In the genomic region with DNA sequence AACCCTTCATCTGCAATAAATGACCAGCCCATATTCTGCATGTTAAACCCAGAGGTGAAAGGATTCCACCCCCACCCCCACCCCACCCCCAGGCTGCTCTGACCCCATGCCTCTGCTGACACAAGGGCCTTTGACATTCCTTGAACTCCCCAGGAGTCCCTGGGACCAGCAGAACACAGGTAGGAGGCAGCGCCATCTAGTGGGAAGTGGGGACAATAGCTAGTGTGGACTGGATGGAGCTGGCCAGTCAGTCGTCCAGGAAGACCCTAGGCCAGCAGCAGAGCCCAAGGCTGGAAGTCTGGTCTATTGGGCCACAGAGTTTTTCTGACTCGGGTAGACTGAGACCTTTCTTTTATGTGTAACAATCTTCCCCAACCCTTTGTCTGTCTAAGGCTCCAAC, we compare ENCODE assay signal across 9 mouse cellular contexts.
DNase-seq lines count a peak whose midpoint lies in the region; ATAC-seq and TF ChIP-seq lines count a peak whose summit lies in the region.
"Had no signal": no experiment of that assay in that cellular context is flagged by ENCODE, and none has a peak within 500 bp of the region (broad histone marks: within the 10 kb centered on the region; RNA-seq: fewer than 3 reads in every experiment).

No protein-coding gene starts in this region.

- no peak overlapping the region for H3K4me2 ChIP-seq in forebrain, embryonic 11.5 days (ENCODE audit: low read depth, low read length, severe bottlenecking)
- no peak overlapping the region for H3K4me2 ChIP-seq in forebrain, embryonic 13.5 days
- H3K4me2 ChIP-seq: heart, embryonic 15.5 days had no signal

- H3K4me3 ChIP-seq in forebrain, embryonic 11.5 days (ENCODE audit: low read depth, low read length) = no peak overlapping the region
- no peak overlapping the region for H3K4me3 ChIP-seq in forebrain, embryonic 13.5 days
- H3K4me3 ChIP-seq in ES-E14 (ENCODE audit: insufficient read depth in 1 of 2, low read depth in 1 of 2, low read length in 2 of 2, poor library complexity in 1 of 2, severe bottlenecking in 1 of 2) = no peak overlapping the region
- H3K4me3 ChIP-seq: heart, embryonic 15.5 days had no signal

- no peak overlapping the region for H3K9ac ChIP-seq in forebrain, embryonic 11.5 days (ENCODE audit: low read length)
- no peak overlapping the region for H3K9ac ChIP-seq in forebrain, embryonic 13.5 days
- no peak overlapping the region for H3K9ac ChIP-seq in ES-E14 (ENCODE audit: insufficient read depth, low read depth, low read length, poor library complexity, severe bottlenecking)
- H3K9ac ChIP-seq: heart, embryonic 15.5 days had no signal

- in situ Hi-C loops in ES-E14 (cut with MboI; ENCODE audit: low sequenced_read_pairs in 2 of 2, unreplicated experiment in 2 of 2) = no loop called here

- no peaks in the 10 kb centered on the region for H3K9me3 ChIP-seq in forebrain, embryonic 11.5 days (ENCODE audit: control insufficient read depth, low read length)
- H3K9me3 ChIP-seq in forebrain, embryonic 13.5 days (replicated peaks) = no peaks in the 10 kb centered on the region
- no peaks in the 10 kb centered on the region for H3K9me3 ChIP-seq in ES-E14 (ENCODE audit: control insufficient read depth, insufficient read depth, low read depth, low read length)
- H3K9me3 ChIP-seq: heart, embryonic 15.5 days had no signal

- no peak for ATAC-seq in forebrain, embryonic 11.5 days (replicated peaks; ENCODE audit: low FRiP score)
- ATAC-seq in forebrain, embryonic 13.5 days = no peak

- H3K4me1 ChIP-seq in forebrain, embryonic 11.5 days (replicated peaks; ENCODE audit: control insufficient read depth, insufficient read depth, low read length) = peaks cover 6% of the 10 kb centered on the region; the same call in 1 of the 2 replicates
- peaks cover 22% of the 10 kb centered on the region for H3K4me1 ChIP-seq in forebrain, embryonic 13.5 days
- H3K4me1 ChIP-seq in ES-E14 (ENCODE audit: control insufficient read depth in 2 of 2, insufficient read depth in 2 of 2, low read length in 2 of 2, poor library complexity in 1 of 2) = peaks cover 0 to 5% of the 10 kb centered on the region in 2 experiments; a peak in 1 of 4 replicates

- WGBS in forebrain, embryonic 11.5 days = 15% methylated on average over 3 of the region's 3 CpGs
- 21% methylated on average over 3 of the region's 3 CpGs for WGBS in forebrain, embryonic 13.5 days

- no peaks in the 10 kb centered on the region for H3K27me3 ChIP-seq in forebrain, embryonic 11.5 days (ENCODE audit: control insufficient read depth, insufficient read depth, low read length)
- no peaks in the 10 kb centered on the region for H3K27me3 ChIP-seq in forebrain, embryonic 13.5 days

- no peaks in the 10 kb centered on the region for H3K36me3 ChIP-seq in forebrain, embryonic 11.5 days (ENCODE audit: control insufficient read depth, insufficient read depth, low read length)
- H3K36me3 ChIP-seq in forebrain, embryonic 13.5 days (ENCODE audit: poor library complexity, severe bottlenecking) = no peaks in the 10 kb centered on the region
- no peaks in the 10 kb centered on the region for H3K36me3 ChIP-seq in ES-E14 (ENCODE audit: control insufficient read depth, insufficient read depth, low read length, poor library complexity, severe bottlenecking)
- H3K36me3 ChIP-seq: heart, embryonic 15.5 days had no signal

- no peak overlapping the region for H3K27ac ChIP-seq in forebrain, embryonic 11.5 days (ENCODE audit: low read depth, low read length)
- no peak overlapping the region for H3K27ac ChIP-seq in forebrain, embryonic 13.5 days
- H3K27ac ChIP-seq in ES-E14 (ENCODE audit: insufficient read depth, low read depth, low read length, poor library complexity, severe bottlenecking) = no peak overlapping the region
- H3K27ac ChIP-seq: heart, embryonic 15.5 days had no signal

- peak; percentile 72 for DNase-seq in forebrain, embryonic 11.5 days (ENCODE audit: low spot score)
- peak; percentile 51 for DNase-seq in ES-E14 (ENCODE audit: low read depth, low spot score)
- DNase-seq in cerebellum, adult 11 months = peak; percentile 68
- peak; percentile 23 for DNase-seq in gastrocnemius, postnatal 25 days
- DNase-seq in kidney, postnatal 36 days = peak; percentile 60 to 83
- peak; percentile 72 for DNase-seq in lung, postnatal 10 days
- peak; percentile 39 for DNase-seq in skeletal muscle tissue, adult 2 months (ENCODE audit: low read depth, low spot score)

TF ChIP-seq in ES-E14, 5 proteins besides CTCF, POLR2A, EP300 and RAD21:
- TF ChIP-seq ZNF384 (IDR thresholded peaks at IDR 0.05; ENCODE audit: low read depth, low read length) = no peak
- TF ChIP-seq ZC3H11A (IDR thresholded peaks at IDR 0.05; ENCODE audit: borderline replicate concordance, low read depth, low read length) = peak; percentile 60; the same call in 1 of the 2 replicates
- TF ChIP-seq HCFC1 (IDR thresholded peaks at IDR 0.05; ENCODE audit: borderline replicate concordance, insufficient read depth, low read length) = no peak
TF ChIP-seq in ES-E14: peak in this region for 1.
